Mouse (Mus musculus) liver, postnatal 0 days (tissue): ENCODE results near the gene Fbxo31. TPM values are rescaled to one million over a fixed set of nuclear protein-coding genes. Genes with fewer than 3 reads are reported as not detected.

ENCODE experiments used
- ATAC-seq: fragments of 200-750 bp; cut with Nextera tagmentation; 2 replicates; pipeline ENCODE4 v1.8.0; 2017; ENCODE audit warnings: mild to moderate bottlenecking, moderate library complexity
- DNase-seq: peaks from one replicate; pipeline ENCODE4 v3.0.0-alpha.2; 2016
- H3K27ac ChIP-seq: fragments of 300-500 bp; sonication (generic); 2 replicates; pipeline ENCODE4 v1.5.1; 2014; ENCODE audit warnings: antibody characterized with exemption, moderate library complexity, mild to moderate bottlenecking, low read depth
- H3K27me3 ChIP-seq: fragments of 300-500 bp; sonication (generic); 2 replicates; pipeline ENCODE4 v1.6.1; 2014; ENCODE audit warnings: low read length, control low read depth, mixed read lengths; ENCODE audit not compliant: insufficient read depth
- H3K36me3 ChIP-seq: fragments of 300-500 bp; sonication (generic); replicated peaks from 2 replicates; pipeline ENCODE4 v1.6.1; 2014; ENCODE audit warnings: mild to moderate bottlenecking, control low read depth, low read length, moderate library complexity, mixed read lengths; ENCODE audit not compliant: insufficient read depth
- H3K4me1 ChIP-seq: fragments of 300-500 bp; sonication (generic); 2 replicates; pipeline ENCODE4 v1.6.1; 2014; ENCODE audit warnings: antibody characterized with exemption, mild to moderate bottlenecking, control low read depth; ENCODE audit not compliant: insufficient read depth
- H3K4me2 ChIP-seq: fragments of 300-500 bp; sonication (generic); 2 replicates; pipeline ENCODE4 v1.6.1; 2014; ENCODE audit warnings: low read depth, mild to moderate bottlenecking, low read length, moderate library complexity, mixed read lengths
- H3K4me3 ChIP-seq: fragments of 300-500 bp; sonication (generic); 2 replicates; pipeline ENCODE4 v1.5.1; 2014; ENCODE audit warnings: low read depth, low read length
- H3K9ac ChIP-seq: fragments of 300-500 bp; sonication (generic); replicated peaks from 2 replicates; pipeline ENCODE4 v1.6.1; 2014; ENCODE audit warnings: mild to moderate bottlenecking, moderate library complexity
- H3K9me3 ChIP-seq: fragments of 300-500 bp; sonication (generic); 2 replicates; pipeline ENCODE4 v1.6.1; 2016; ENCODE audit warnings: mild to moderate bottlenecking, control low read depth, low read length, mixed read lengths
- CTCF ChIP-seq: sonication (generic); IDR thresholded peaks from 2 replicates; pipeline ENCODE4 v1.5.1; 2016; ENCODE audit warnings: antibody characterized with exemption, low read depth
- EP300 ChIP-seq: IDR thresholded peaks from 2 replicates; pipeline ENCODE4 v1.6.1; 2016; ENCODE audit warnings: antibody characterized with exemption, low read depth, mild to moderate bottlenecking
- WGBS: fragments of 180-500 bp; shearing (Covaris S2); extraction: QIAGEN DNeasy Blood & Tissue Kit; methylation state at CpG from one replicate; pipeline ENCODE4 v1.1.7; 2014; ENCODE audit not compliant: insufficient replicate concordance; 5-methylcytosine and 5-hydroxymethylcytosine counted together
- polyA plus RNA-seq: library from polyadenylated mRNA; unstranded; fragments of >200 nt; fragmentation: Nextera tagmentation; extraction: Ambion mirVana; gene quantifications from 2 replicates; pipeline ENCODE4 v1.2.1, GENCODE M21; 2015

Fbxo31 gene
- polyA plus RNA-seq, 1 experiment from 2014 or later, result 13.9 TPM

- TF ChIP-seq CTCF (no peak), EP300 (no peak)
- Histone ChIP-seq H3K9me3 (no peaks in the 10 kb centered on the region), H3K36me3 (peaks cover 3% of the 10 kb centered on the region), H3K9ac (no peak overlapping the region), H3K4me3 (no peak overlapping the region), H3K27me3 (no peaks in the 10 kb centered on the region), H3K27ac (no peak overlapping the region), H3K4me1 (no peaks in the 10 kb centered on the region), H3K4me2 (no peak overlapping the region)
- DNase-seq, result no peak
- ATAC-seq, result no peak
- 83% methylated on average over 11 of the region's 11 CpGs for WGBS
These were observed 31.3 kb upstream of the Fbxo31 start for GRCm38 (mm10) chr8:121609916-121610315.

GRCm38 (mm10) chr8:121609251-121609650 lies 30.6 kb upstream of the Fbxo31 start:
- Histone ChIP-seq H3K4me3 (no peak overlapping the region), H3K9ac (no peak overlapping the region), H3K4me1 (no peaks in the 10 kb centered on the region), H3K27ac (no peak overlapping the region), H3K36me3 (peaks cover 6% of the 10 kb centered on the region), H3K4me2 (no peak overlapping the region), H3K27me3 (no peaks in the 10 kb centered on the region), H3K9me3 (no peaks in the 10 kb centered on the region)
- TF ChIP-seq CTCF (no peak), EP300 (no peak)
- ATAC-seq (no peak), DNase-seq (no peak)
- WGBS, result 82% methylated on average over 15 of the region's 15 CpGs

- TF ChIP-seq EP300, result no peak
- TF ChIP-seq CTCF, result peak; percentile 66
- Histone ChIP-seq H3K4me3 (no peak overlapping the region), H3K4me2 (no peak overlapping the region), H3K9ac (no peak overlapping the region), H3K36me3 (peaks cover 6% of the 10 kb centered on the region), H3K27ac (no peak overlapping the region), H3K27me3 (no peaks in the 10 kb centered on the region), H3K4me1 (no peaks in the 10 kb centered on the region), H3K9me3 (no peaks in the 10 kb centered on the region)
- DNase-seq (no peak), ATAC-seq (no peak)
- 76% methylated on average over 5 of the region's 5 CpGs for WGBS
These were observed 29.1 kb upstream of the Fbxo31 start for GRCm38 (mm10) chr8:121607661-121608060.

GRCm38 (mm10) chr8:121603801-121604200 lies 25.2 kb upstream of the Fbxo31 start:
- H3K4me3 ChIP-seq, result no peak overlapping the region
- no peaks in the 10 kb centered on the region for H3K27me3 ChIP-seq
- H3K36me3 ChIP-seq, result peaks cover 13% of the 10 kb centered on the region
- H3K9me3 ChIP-seq, result no peaks in the 10 kb centered on the region
- H3K4me1 ChIP-seq, result no peaks in the 10 kb centered on the region
- whole genome bisulfite sequencing, result 79% methylated on average over 12 of the region's 12 CpGs
- H3K27ac ChIP-seq, result no peak overlapping the region
- ATAC-seq (no peak), DNase-seq (no peak)
- H3K4me2 ChIP-seq, result no peak overlapping the region
- no peak for TF ChIP-seq CTCF
- no peak for TF ChIP-seq EP300
- no peak overlapping the region for H3K9ac ChIP-seq

- peak; percentile 83 for TF ChIP-seq CTCF
- no peak for TF ChIP-seq EP300
- no peaks in the 10 kb centered on the region for H3K4me1 ChIP-seq
- H3K27me3 ChIP-seq, result no peaks in the 10 kb centered on the region
- H3K9ac ChIP-seq, result no peak overlapping the region
- ATAC-seq, result 0 out of 2 replicates have a peak, but pooled peaks have one; percentile 25
- H3K9me3 ChIP-seq, result no peaks in the 10 kb centered on the region
- WGBS, result 18% methylated on average over 3 of the region's 3 CpGs
- H3K27ac ChIP-seq, result no peak overlapping the region
- peaks cover 17% of the 10 kb centered on the region for H3K36me3 ChIP-seq
- no peak overlapping the region for H3K4me3 ChIP-seq
- no peak overlapping the region for H3K4me2 ChIP-seq
- DNase-seq, result peak; percentile 63
These were observed 24.3 kb upstream of the Fbxo31 start for GRCm38 (mm10) chr8:121602860-121603259.

- ATAC-seq (no peak), DNase-seq (no peak)
- WGBS, result 90% methylated on average over 12 of the region's 12 CpGs
- TF ChIP-seq EP300, result no peak
- TF ChIP-seq CTCF, result no peak
- Histone ChIP-seq H3K9ac (no peak overlapping the region), H3K9me3 (no peaks in the 10 kb centered on the region), H3K27ac (no peak overlapping the region), H3K36me3 (peaks cover 21% of the 10 kb centered on the region), H3K27me3 (no peaks in the 10 kb centered on the region), H3K4me1 (no peaks in the 10 kb centered on the region), H3K4me2 (no peak overlapping the region), H3K4me3 (no peak overlapping the region)
These were observed 23.8 kb upstream of the Fbxo31 start for GRCm38 (mm10) chr8:121602411-121602810.

GRCm38 (mm10) chr8:121599842-121600241 lies 21.2 kb upstream of the Fbxo31 start:
- Histone ChIP-seq H3K36me3 (peaks cover 36% of the 10 kb centered on the region), H3K9me3 (no peaks in the 10 kb centered on the region), H3K27ac (no peak overlapping the region), H3K4me2 (no peak overlapping the region), H3K27me3 (no peaks in the 10 kb centered on the region), H3K9ac (no peak overlapping the region), H3K4me1 (no peaks in the 10 kb centered on the region), H3K4me3 (no peak overlapping the region)
- ATAC-seq (no peak), DNase-seq (no peak)
- 85% methylated on average over 14 of the region's 14 CpGs for WGBS
- no peak for TF ChIP-seq CTCF
- no peak for TF ChIP-seq EP300
